Mouse (Mus musculus): ENCODE results near the gene Galnt3.

The Galnt3 gene

GRCm38 (mm10) chr2:66124591-66125271 lies at the start of gene Galnt3:
Gene Galnt3, minus strand, starts transcription at chr2:66124994.
- ATAC-seq (ENCODE audit: low TSS enrichment), result peak; percentile 89

- ATAC-seq (ENCODE audit: low TSS enrichment), result peak; percentile 39; the same call in 1 of the 2 replicates
Measured at GRCm38 (mm10) chr2:66173134-66173533, 48.3 kb upstream of the Galnt3 start.

GRCm38 (mm10) chr2:66171643-66172042 lies 46.8 kb upstream of the Galnt3 start:
- no peak for ATAC-seq (ENCODE audit: low TSS enrichment)

GRCm38 (mm10) chr2:66170721-66171120 lies 45.9 kb upstream of the Galnt3 start:
- no peak for ATAC-seq (ENCODE audit: low TSS enrichment)

- ATAC-seq (ENCODE audit: low TSS enrichment), result no peak
Measured at GRCm38 (mm10) chr2:66165025-66165424, 40.2 kb upstream of the Galnt3 start.

DNA sequence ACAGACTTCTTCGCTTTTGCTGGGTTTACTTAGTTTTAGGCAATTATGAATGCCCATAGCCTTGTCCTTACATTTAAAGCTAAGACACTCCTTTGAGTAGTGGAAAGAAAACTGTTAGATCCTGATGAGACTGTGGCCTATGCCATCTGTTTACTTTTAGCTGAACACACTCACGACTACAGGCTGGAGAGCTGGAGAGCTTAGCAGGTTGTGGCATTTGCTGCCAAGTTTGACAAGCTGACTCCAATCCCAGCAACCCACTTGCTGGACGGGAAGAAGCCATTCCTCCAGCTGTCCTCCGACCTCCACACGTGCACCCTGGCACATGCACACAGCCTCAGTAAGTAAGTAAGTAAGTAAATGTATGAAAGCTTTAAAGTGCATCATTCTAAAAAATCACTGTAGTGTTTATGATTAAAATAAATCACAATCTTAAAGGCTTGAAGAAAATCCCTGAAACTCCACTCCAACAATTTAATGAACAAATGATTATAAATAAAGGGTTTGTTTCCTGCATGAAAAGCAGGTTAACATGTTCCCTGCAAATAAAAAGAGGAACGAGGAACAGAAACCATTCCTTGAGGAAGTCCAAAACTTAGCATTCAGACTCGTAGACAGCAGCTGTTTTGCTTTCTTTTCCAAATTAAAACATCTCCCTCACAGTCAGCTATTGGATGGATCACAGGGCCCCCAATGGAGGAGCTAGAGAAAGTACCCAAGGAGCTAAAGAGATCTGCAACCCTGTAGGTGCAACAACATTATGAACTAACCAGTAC lies 33.5 kb upstream of the Galnt3 start:
- ATAC-seq (ENCODE audit: low TSS enrichment), result 0 out of 2 replicates have a peak, but pooled peaks have one; percentile 47

DNA sequence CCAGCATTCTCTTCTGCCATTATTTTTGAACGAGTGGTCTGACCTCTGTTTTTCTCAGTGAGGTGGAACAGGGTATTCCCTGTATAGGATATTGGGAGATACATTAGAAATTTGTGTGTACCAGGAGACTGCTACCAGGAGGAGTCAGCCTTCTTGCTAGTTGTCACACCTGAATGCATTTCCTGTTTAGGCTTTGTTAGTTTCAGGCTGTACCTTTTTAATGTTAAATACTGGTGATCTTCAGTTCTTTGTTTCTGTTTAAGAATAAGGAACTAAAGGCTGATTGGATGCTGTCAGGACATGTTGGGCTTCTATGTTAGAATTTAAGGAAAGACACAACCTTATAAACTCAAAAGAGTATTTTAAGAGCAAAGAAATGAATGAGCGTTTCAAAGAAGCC lies 26.6 kb upstream of the Galnt3 start:
- ATAC-seq (ENCODE audit: low TSS enrichment), result no peak

- no peak for ATAC-seq (ENCODE audit: low TSS enrichment)
Measured at GRCm38 (mm10) chr2:66150531-66150930, 25.7 kb upstream of the Galnt3 start.

GRCm38 (mm10) chr2:66148654-66149230 lies 23.9 kb upstream of the Galnt3 start:
- no peak for ATAC-seq (ENCODE audit: low TSS enrichment)

DNA sequence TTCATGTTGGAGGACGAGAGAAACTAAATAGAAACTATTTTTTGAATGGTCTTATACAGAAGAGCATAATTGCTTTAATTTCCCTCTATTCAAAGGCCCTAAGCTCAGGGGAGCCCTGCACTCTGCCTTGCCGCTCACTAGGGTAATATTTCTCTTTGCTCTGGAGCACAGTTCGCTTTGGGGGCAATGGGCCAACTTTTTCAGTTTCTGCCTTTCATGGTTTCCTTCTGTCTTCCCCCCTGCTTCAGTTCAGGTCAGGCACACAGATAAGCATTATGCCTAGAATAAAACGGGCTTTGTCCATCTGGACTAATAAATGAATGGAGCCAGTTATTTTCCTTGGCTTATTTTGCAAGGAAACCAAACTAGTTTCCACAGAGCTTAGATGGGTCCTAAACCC lies 21.7 kb upstream of the Galnt3 start:
- ATAC-seq (ENCODE audit: low TSS enrichment), result no peak

DNA sequence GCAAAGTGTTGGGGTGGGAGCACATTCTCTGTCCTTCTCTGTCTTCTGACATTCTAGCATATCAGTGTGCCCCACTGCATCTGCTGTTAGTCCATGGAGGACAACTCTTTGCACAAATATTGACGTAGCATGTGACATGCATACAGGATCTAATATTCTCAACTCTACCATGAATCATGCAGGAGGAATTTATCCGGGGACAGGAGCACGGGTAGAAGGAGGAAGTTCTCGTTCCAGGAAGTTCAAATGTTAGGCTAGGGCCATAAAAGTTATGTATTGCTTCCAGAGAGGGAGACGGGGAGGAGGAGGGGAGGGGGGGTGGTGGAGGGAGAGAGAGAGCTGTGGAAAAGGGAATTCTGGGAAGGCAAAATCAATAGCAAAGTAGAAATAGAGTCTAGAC lies 20.0 kb upstream of the Galnt3 start:
- no peak for ATAC-seq (ENCODE audit: low TSS enrichment)

- ATAC-seq (ENCODE audit: low TSS enrichment), result no peak
Measured at GRCm38 (mm10) chr2:66143284-66143683, 18.5 kb upstream of the Galnt3 start.

DNA sequence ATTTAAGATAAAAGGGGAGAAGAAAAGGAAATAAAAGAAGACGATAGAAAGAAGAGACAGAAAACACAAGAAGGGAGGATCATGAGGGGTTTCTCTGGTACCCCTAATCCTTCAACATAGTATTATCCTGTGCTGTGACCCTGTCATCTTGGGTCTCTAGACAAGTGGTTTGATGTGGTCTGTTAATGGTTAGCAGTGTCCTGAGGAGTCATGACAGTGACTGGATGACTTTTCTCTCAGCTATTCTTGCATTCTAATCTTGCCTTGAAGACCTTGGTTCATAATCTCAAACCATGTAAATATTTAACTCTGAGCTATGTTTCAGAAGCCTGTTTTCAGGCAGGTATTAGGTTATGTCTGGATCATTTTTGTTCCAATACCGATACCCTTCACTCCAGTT lies 17.9 kb upstream of the Galnt3 start:
- ATAC-seq (ENCODE audit: low TSS enrichment), result no peak

GRCm38 (mm10) chr2:66142268-66142667 lies 17.5 kb upstream of the Galnt3 start:
- ATAC-seq (ENCODE audit: low TSS enrichment), result no peak

GRCm38 (mm10) chr2:66140246-66140645 lies 15.5 kb upstream of the Galnt3 start:
- 0 out of 2 replicates have a peak, but pooled peaks have one; percentile 16 for ATAC-seq (ENCODE audit: low TSS enrichment)

GRCm38 (mm10) chr2:66131862-66132544 lies 7.2 kb upstream of the Galnt3 start:
- ATAC-seq (ENCODE audit: low TSS enrichment), result no peak

GRCm38 (mm10) chr2:66128941-66129340 lies 4.1 kb upstream of the Galnt3 start:
- no peak for ATAC-seq (ENCODE audit: low TSS enrichment)

- ATAC-seq (ENCODE audit: low TSS enrichment), result no peak
Measured at GRCm38 (mm10) chr2:66127541-66127940, 2.7 kb upstream of the Galnt3 start.

DNA sequence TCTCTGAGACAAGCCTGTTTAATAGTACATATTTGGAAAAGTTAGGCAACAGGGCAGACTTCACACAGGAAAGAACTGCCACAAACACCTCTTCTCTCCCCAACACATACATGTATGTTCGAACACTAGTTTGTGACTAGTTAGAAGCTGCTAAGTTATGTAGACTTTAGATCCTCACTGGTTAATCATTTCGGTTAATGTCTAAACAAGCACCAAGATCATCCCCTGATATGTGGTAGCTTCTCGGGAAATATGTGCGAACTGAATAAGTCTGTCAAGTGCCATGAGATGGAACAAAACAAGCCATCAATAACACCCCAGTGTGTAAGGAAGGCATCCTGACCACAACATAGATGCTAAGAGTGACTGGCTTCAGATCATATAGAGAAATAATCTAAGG lies 2.1 kb upstream of the Galnt3 start:
- ATAC-seq (ENCODE audit: low TSS enrichment), result no peak

DNA sequence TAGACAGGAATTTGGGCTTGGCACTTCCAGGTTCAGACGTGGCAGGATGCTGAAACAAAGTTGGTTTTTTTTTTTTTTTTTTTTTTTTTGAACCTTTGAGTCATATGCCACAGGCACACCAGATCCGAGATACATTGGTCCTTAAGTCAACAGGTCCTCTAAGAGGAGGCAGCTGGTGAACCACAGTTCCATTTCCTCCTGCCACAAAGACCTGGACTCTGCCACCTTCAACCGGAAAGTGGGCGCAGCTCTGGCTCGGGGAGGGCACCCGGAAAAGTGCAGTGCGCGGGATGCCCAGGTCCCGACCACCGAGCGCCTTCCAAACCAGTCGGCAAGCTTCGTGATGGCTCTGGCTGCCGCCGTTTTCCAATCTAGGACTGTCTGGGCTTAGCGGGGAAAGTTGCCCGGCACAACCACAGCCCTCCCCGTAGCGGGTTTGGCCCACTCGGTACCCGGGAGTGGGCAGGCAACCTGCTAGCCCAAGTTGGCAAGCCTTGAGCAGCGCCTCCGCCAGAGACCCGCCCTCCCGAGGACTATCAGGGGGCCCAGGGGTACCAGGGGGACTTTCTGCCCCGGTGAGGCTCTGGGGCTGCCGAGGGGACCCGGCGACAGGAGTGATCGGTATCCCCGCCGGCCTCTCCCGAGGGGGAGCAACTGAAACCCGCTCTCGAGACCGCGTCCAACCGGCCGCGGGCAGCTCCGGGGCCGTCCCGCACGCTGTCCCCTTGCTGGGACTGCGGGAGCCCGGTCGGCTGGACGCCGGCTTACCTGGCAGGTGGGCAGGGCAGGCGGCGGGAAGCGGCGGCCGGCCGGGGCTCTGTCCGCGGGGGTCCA lies 821 bp downstream of the Galnt3 start:
- ATAC-seq (ENCODE audit: low TSS enrichment), result peak; percentile 60

DNA sequence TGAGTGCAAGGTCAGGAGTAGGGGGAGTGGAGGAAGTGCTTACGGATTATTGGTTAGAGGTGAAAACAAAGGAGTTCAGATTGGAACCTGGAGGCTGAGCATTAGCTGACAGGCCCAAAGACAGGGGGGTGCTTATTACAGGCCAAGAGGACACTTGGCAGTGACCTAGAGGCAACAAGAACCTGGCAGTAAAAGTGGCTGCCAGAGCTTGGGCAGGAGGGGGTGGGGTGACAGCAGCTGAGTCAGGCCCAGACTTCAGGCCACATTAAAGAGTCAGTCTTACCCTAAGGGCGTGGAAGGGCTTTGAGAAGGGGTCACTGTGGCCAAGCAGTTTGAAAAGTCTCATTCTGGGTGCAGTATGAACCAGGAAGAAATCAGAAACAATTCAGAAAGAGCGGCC lies 7.1 kb downstream of the Galnt3 start:
- ATAC-seq (ENCODE audit: low TSS enrichment), result no peak
